Mouse (Mus musculus) adrenal gland, postnatal 14 days (tissue): Measurements from ENCODE around the gene Smpdl3b. TPM values are rescaled to one million over a fixed set of nuclear protein-coding genes. Genes with fewer than 3 reads are reported as not detected.

Experiments used
- DNase-seq: peaks from one replicate; pipeline ENCODE4 v3.0.0; 2021; ENCODE audit warnings: mixed read lengths
- total RNA-seq: library from RNA; stranded (reverse); gene quantifications from 2 replicates; pipeline ENCODE4 v1.2.3, GENCODE M21; 2021

The Smpdl3b gene
- total RNA-seq, 1 experiment from 2014 or later, result 3.3 TPM

- no peak for DNase-seq
Measured at GRCm38 (mm10) chr4:132734766-132735165, 22.3 kb downstream of the Smpdl3b start.

GRCm38 (mm10) chr4:132733071-132733770 is 23.8 kb downstream of the Smpdl3b start:
- no peak for DNase-seq

DNA sequence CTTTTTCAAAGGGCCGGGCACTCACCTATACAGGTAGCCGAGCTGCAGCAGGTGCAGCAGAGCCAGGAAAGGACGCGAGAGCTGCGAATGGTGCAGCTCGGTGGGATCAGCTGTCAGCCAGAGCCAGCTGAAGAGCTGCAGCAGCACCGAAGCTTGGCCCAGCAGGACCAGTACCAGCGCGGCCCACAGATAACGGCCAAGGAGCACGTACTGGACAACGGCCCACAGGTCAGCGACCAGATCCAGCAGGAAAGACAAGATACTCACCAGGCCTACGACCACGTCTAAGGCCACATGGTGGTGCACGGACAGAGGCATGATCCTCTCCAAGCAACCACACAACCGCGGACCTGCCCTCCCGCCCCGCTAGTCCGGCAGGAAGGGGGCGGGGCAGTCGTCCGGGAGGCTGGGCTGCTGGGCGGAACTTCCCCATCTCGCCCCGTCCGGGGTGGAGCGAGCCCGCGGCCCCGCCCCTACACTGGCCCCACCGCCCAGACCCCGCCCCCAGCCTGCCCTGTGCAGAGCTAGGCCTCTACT is 24.8 kb downstream of the Smpdl3b start, which contains the start of gene Xkr8:
Xkr8 (minus strand) TSS at position 399 of the 537 bp plus-strand sequence.
- peak; percentile 98 for DNase-seq

DNA sequence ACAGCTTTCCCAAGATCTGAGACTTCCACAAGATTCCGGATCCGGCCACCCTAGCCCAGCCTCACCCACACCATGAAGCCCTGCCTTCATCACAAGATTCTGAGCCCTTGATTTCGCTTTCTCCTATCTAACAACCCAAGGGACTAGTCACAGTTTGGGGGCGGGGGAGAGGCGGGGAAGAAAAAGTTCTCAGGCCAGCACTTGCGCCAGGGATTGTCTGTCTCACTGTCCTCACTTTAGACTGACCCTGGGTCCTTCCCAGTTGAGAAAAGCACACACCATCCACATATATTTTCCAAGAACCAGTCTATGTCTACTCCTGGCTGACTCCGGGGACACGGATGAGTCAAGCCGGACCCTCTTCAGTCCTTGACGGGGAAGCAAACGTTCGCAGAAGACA is 25.4 kb downstream of the Smpdl3b start:
- DNase-seq, result peak; percentile 50

DNA sequence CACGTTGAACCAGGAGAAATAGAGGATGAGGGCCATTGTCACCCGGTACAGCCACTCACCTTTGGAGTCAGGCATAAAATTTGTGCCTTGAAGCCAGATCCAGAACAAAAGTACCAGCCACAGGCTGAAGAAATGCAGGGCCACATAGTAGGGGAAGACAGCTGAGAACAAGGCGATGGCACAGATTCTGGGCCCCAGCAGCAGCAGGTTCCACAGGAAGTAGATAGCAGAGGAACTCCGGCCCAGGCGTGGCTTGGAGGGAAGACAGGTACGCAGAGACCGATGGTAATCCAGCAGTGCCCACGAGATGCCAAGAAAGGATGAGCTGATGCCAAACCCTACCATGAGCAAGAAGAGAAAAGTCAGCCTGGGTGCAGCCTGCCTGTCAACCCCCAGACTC is 28.8 kb downstream of the Smpdl3b start:
- DNase-seq, result no peak

DNA sequence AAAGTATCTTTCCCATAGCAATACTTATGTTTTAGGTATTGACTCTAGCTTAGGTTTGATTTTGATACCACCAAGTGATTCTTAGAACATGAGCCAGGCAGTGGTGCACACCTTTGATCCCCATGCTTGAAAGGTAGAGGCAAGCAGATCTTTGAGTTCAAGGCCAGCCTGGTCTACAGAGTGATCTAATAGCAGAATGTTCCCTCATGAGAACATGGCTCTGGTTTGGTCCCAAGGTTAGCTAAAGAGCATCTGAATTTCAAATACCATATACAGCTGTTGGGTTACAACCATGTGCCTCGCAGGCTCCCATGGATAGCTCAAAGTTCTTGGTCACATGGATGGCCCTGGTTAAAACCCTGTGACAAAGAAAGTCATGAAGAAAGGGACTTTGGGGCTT is 38.8 kb downstream of the Smpdl3b start:
- no peak for DNase-seq

GRCm38 (mm10) chr4:132713181-132713580 is 43.9 kb downstream of the Smpdl3b start:
- DNase-seq, result no peak

GRCm38 (mm10) chr4:132706885-132707284 is 50.2 kb downstream of the Smpdl3b start:
- DNase-seq, result no peak

- no peak for DNase-seq
Measured at GRCm38 (mm10) chr4:132702076-132702475, 55.0 kb downstream of the Smpdl3b start.

GRCm38 (mm10) chr4:132693366-132693765 is 63.7 kb downstream of the Smpdl3b start:
- DNase-seq, result no peak

DNA sequence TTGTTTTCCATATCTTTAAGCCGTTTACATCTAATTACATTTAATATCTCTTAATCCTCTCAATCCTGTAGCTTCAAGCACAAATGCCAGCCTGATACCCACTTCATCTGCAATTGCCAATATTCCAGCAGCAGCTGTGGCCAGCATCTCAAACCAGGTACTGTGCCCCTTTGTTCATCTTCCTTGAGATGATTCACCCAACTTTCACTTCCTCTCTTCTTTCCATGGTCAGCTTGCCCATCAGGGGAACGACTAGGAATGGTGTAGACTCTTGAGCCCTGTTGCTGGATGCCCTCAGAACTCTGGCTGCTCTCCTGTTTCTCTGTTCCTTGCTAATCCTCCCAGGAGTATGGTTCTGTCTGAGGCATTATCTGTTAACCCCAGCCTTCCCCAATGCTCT is 67.4 kb downstream of the Smpdl3b start:
- DNase-seq, result no peak

Other genes with a start within 250 kb of the Smpdl3b start
- gene Sesn2, start 246.8 kb downstream of the Smpdl3b start, total RNA-seq, result 17.8 and 19.8 TPM in 2 replicates
- gene Atpif1, start 223.6 kb downstream of the Smpdl3b start, total RNA-seq, result 357 TPM in 2 replicates
- 111 and 114 TPM in 2 replicates for gene Dnajc8, start 221.7 kb downstream of the Smpdl3b start, total RNA-seq
- gene Ptafr, start 193.2 kb downstream of the Smpdl3b start, total RNA-seq, result 1.4 and 1.5 TPM in 2 replicates
- gene Eya3, start 118.3 kb downstream of the Smpdl3b start, total RNA-seq, result 26.7 and 27.2 TPM in 2 replicates
- gene Xkr8, start 24.7 kb downstream of the Smpdl3b start, total RNA-seq, result 4.0 and 4.7 TPM in 2 replicates
- 15.9 and 16.6 TPM in 2 replicates for gene Rpa2, start 11.1 kb upstream of the Smpdl3b start, total RNA-seq
- gene Themis2, start 39.1 kb upstream of the Smpdl3b start, total RNA-seq, result 2.0 and 4.9 TPM in 2 replicates
- gene Ppp1r8, start 85.9 kb upstream of the Smpdl3b start, total RNA-seq, result 38.6 and 46.8 TPM in 2 replicates
- gene Stx12, start 127.3 kb upstream of the Smpdl3b start, total RNA-seq, result 49.7 and 53.3 TPM in 2 replicates
- 32.6 and 33.8 TPM in 2 replicates for gene Fam76a, start 165.3 kb upstream of the Smpdl3b start, total RNA-seq
- 0.78 and 1.8 TPM in 2 replicates for gene Fgr, start 216.8 kb upstream of the Smpdl3b start, total RNA-seq